ENCODE assay signal across 18 mouse cellular contexts in genomic region chr2:165815103-165815880, GRCm38 (mm10).
DNase-seq lines count a peak whose midpoint lies in the region; ATAC-seq and TF ChIP-seq lines count a peak whose summit lies in the region.
"Had no signal": no experiment of that assay in that cellular context is flagged by ENCODE, and none has a peak within 500 bp of the region (broad histone marks: within the 10 kb centered on the region; RNA-seq: fewer than 3 reads in every experiment).

No protein-coding gene starts in this region.

- intact Hi-C loops in heart, postnatal 14 days (cut with DNase I), result no loop called here

- DNase-seq in heart, adult 11 months, result peak; percentile 95
- no peak for DNase-seq in heart, postnatal 14 days
- no peak for DNase-seq in midbrain, embryonic 11.5 days (ENCODE audit: low spot score, missing footprints)
- no peak for DNase-seq in ES-E14 (ENCODE audit: low read depth, low spot score)
- no peak for DNase-seq in left cerebral cortex, adult 18-20 months (ENCODE audit: low spot score in 2 of 2)
- DNase-seq: B cell, adult 2 months; cerebellum, adult 9-10 months; gastrocnemius, postnatal 10 days; heart, postnatal 36 days; lung, embryonic 14.5 days; thymus, postnatal 4 days had no signal

- no peaks in the 10 kb centered on the region for H3K4me1 ChIP-seq in midbrain, embryonic 12.5 days
- no peaks in the 10 kb centered on the region for H3K4me1 ChIP-seq in midbrain, embryonic 11.5 days (ENCODE audit: control insufficient read depth, insufficient read depth, low read length)
- peaks cover 4 to 28% of the 10 kb centered on the region in 2 experiments; a peak in 3 of 4 replicates for H3K4me1 ChIP-seq in ES-E14 (ENCODE audit: control insufficient read depth in 2 of 2, insufficient read depth in 2 of 2, low read length in 2 of 2, poor library complexity in 1 of 2)
- H3K4me1 ChIP-seq in neural tube, embryonic 15.5 days, result peaks cover 33% of the 10 kb centered on the region
- H3K4me1 ChIP-seq: liver, embryonic 12.5 days had no signal

- WGBS in midbrain, embryonic 12.5 days, result 92% methylated on average over 25 of the region's 28 CpGs
- WGBS in midbrain, embryonic 11.5 days, result 87% methylated on average over 26 of the region's 28 CpGs
- 71% methylated on average over 26 of the region's 28 CpGs for WGBS in neural tube, embryonic 15.5 days

- no peak for ATAC-seq in midbrain, embryonic 12.5 days (ENCODE audit: low FRiP score, low read depth)
- no peak for ATAC-seq in midbrain, embryonic 11.5 days (ENCODE audit: low FRiP score)
- no peak for ATAC-seq in neural tube, embryonic 15.5 days (ENCODE audit: low FRiP score)
- ATAC-seq: intestine, embryonic 15.5 days; liver, embryonic 12.5 days had no signal

- in situ Hi-C loops in ES-E14 (cut with MboI; ENCODE audit: low sequenced_read_pairs in 2 of 2, unreplicated experiment in 2 of 2), result no loop called here

- H3K27me3 ChIP-seq in midbrain, embryonic 12.5 days, result no peaks in the 10 kb centered on the region
- H3K27me3 ChIP-seq in midbrain, embryonic 11.5 days (ENCODE audit: control insufficient read depth, insufficient read depth, low read length), result no peaks in the 10 kb centered on the region
- no peaks in the 10 kb centered on the region for H3K27me3 ChIP-seq in neural tube, embryonic 15.5 days (replicated peaks)
- H3K27me3 ChIP-seq: intestine, embryonic 15.5 days; liver, embryonic 12.5 days had no signal

- no peaks in the 10 kb centered on the region for H3K9me3 ChIP-seq in midbrain, embryonic 12.5 days
- no peaks in the 10 kb centered on the region for H3K9me3 ChIP-seq in midbrain, embryonic 11.5 days (ENCODE audit: control insufficient read depth, low read length)
- no peaks in the 10 kb centered on the region for H3K9me3 ChIP-seq in ES-E14 (ENCODE audit: control insufficient read depth, insufficient read depth, low read depth, low read length)
- H3K9me3 ChIP-seq in neural tube, embryonic 15.5 days (replicated peaks), result no peaks in the 10 kb centered on the region
- H3K9me3 ChIP-seq: G1E; intestine, embryonic 15.5 days; liver, embryonic 12.5 days had no signal

- H3K4me3 ChIP-seq in midbrain, embryonic 12.5 days, result no peak overlapping the region
- H3K4me3 ChIP-seq in midbrain, embryonic 11.5 days (ENCODE audit: low read depth, low read length), result no peak overlapping the region
- no peak overlapping the region; a peak in 1 of 4 replicates for H3K4me3 ChIP-seq in ES-E14 (ENCODE audit: insufficient read depth in 1 of 2, low read depth in 1 of 2, low read length in 2 of 2, poor library complexity in 1 of 2, severe bottlenecking in 1 of 2)
- H3K4me3 ChIP-seq in neural tube, embryonic 15.5 days (replicated peaks), result no peak overlapping the region
- H3K4me3 ChIP-seq: intestine, embryonic 15.5 days; liver, embryonic 12.5 days had no signal

- H3K36me3 ChIP-seq in midbrain, embryonic 12.5 days, result peaks cover 84% of the 10 kb centered on the region
- H3K36me3 ChIP-seq in midbrain, embryonic 11.5 days (ENCODE audit: control insufficient read depth, insufficient read depth, low read length), result peaks cover 17% of the 10 kb centered on the region
- peaks cover 80% of the 10 kb centered on the region for H3K36me3 ChIP-seq in ES-E14 (ENCODE audit: control insufficient read depth, insufficient read depth, low read length, poor library complexity, severe bottlenecking)
- peaks cover 63% of the 10 kb centered on the region for H3K36me3 ChIP-seq in neural tube, embryonic 15.5 days

- H3K27ac ChIP-seq in midbrain, embryonic 12.5 days (replicated peaks), result peak overlapping the region; percentile 39; the same call in 1 of the 2 replicates
- H3K27ac ChIP-seq in midbrain, embryonic 11.5 days (ENCODE audit: low read depth, low read length), result no peak overlapping the region
- no peak overlapping the region for H3K27ac ChIP-seq in ES-E14 (ENCODE audit: insufficient read depth, low read depth, low read length, poor library complexity, severe bottlenecking)
- peak overlapping the region; percentile 58 for H3K27ac ChIP-seq in neural tube, embryonic 15.5 days (replicated peaks)
- H3K27ac ChIP-seq: intestine, embryonic 15.5 days; liver, embryonic 12.5 days; macrophage had no signal

- no peak overlapping the region for H3K4me2 ChIP-seq in midbrain, embryonic 12.5 days (replicated peaks)
- no peak overlapping the region for H3K4me2 ChIP-seq in midbrain, embryonic 11.5 days
- no peak overlapping the region for H3K4me2 ChIP-seq in neural tube, embryonic 15.5 days
- H3K4me2 ChIP-seq: heart, embryonic 11.5 days; intestine, embryonic 15.5 days; liver, embryonic 12.5 days; lung, embryonic 14.5 days had no signal

- H3K9ac ChIP-seq in midbrain, embryonic 12.5 days (replicated peaks), result no peak overlapping the region
- H3K9ac ChIP-seq in midbrain, embryonic 11.5 days (ENCODE audit: low read length), result no peak overlapping the region
- H3K9ac ChIP-seq in ES-E14 (ENCODE audit: insufficient read depth, low read depth, low read length, poor library complexity, severe bottlenecking), result no peak overlapping the region
- no peak overlapping the region for H3K9ac ChIP-seq in neural tube, embryonic 15.5 days (replicated peaks)
- H3K9ac ChIP-seq: intestine, embryonic 15.5 days; liver, embryonic 12.5 days; lung, embryonic 14.5 days had no signal

TF ChIP-seq in ES-E14, 5 proteins besides CTCF, POLR2A, EP300 and RAD21:
- TF ChIP-seq ZC3H11A (IDR thresholded peaks at IDR 0.05; ENCODE audit: borderline replicate concordance, low read depth, low read length) (0 out of 2 replicates have a peak, but pooled peaks have one; percentile 10), ZNF384 (IDR thresholded peaks at IDR 0.05; ENCODE audit: low read depth, low read length) (no peak)

Comparison
In these comparisons a context has a peak if more than half of its experiments do, and no peak if none do; other contexts are left out.
1. H3K27ac ChIP-seq: peak in midbrain, embryonic 12.5 days (single experiment) and neural tube, embryonic 15.5 days (single experiment); none in midbrain, embryonic 11.5 days (single experiment) and ES-E14 (single experiment).